Mouse (Mus musculus) heart, postnatal 0 days (tissue): Measurements from ENCODE around the gene Gm21969.

Source experiments
- CTCF ChIP-seq: IDR thresholded peaks from 2 replicates; pipeline ENCODE4 v1.5.1; 2016; ENCODE audit warnings: antibody characterized with exemption, control low read depth, low read depth
- EP300 ChIP-seq: IDR thresholded peaks from 2 replicates; pipeline ENCODE4 v1.6.1; 2016; ENCODE audit warnings: antibody characterized with exemption, low read depth

DNA sequence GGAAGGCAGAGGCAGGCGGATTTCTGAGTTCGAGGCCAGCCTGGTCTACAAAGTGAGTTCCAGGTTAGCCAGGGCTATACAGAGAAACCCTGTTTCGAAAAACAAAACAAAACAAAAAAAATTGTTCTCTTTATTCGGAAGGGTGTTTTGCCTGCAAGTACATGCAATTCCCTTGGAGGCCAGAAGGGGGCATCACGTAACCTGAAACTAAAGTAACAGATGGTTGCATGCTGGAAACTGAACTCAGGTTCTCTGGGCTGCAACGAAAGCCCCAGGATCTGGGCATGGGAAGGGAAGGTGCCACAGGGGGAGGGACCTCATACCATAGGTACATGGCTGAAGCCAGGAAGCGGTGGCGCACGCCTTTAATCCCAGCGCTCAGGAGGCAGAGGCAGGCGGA lies 100.5 kb downstream of the Gm21969 start:
- TF ChIP-seq CTCF (peak; percentile 11; the same call in 1 of the 2 replicates), EP300 (no peak)
